Mouse (Mus musculus) brown adipose tissue, adult 24 weeks (tissue): Measurements from ENCODE around the gene Schip1. TPM values are rescaled to one million over a fixed set of nuclear protein-coding genes. Genes with fewer than 3 reads are reported as not detected.

Experiments used
- H3K27ac ChIP-seq: fragments of 200-500 bp; replicated peaks from 2 replicates; pipeline ENCODE4 v1.5.1; 2012; ENCODE audit warnings: low read depth, mild to moderate bottlenecking, low read length
- H3K4me1 ChIP-seq: fragments of 200-500 bp; 2 replicates; pipeline ENCODE4 v1.6.1; 2012; ENCODE audit warnings: low read length, mixed read lengths; ENCODE audit not compliant: control insufficient read depth, insufficient read depth, insufficient read length
- H3K4me3 ChIP-seq: fragments of 200-500 bp; 2 replicates; pipeline ENCODE4 v1.5.1; 2012; ENCODE audit warnings: low read depth, mild to moderate bottlenecking, low read length, moderate library complexity; ENCODE audit not compliant: insufficient read depth
- polyA plus RNA-seq: library from polyadenylated mRNA; stranded (reverse); fragments of >200 nt; gene quantifications from 2 replicates; pipeline ENCODE4 v1.2.4, GENCODE M21; 2012; ENCODE audit not compliant: missing spikeins, insufficient read depth, insufficient read length

Gene Schip1
- polyA plus RNA-seq, 1 experiment, result 6.5 TPM

DNA sequence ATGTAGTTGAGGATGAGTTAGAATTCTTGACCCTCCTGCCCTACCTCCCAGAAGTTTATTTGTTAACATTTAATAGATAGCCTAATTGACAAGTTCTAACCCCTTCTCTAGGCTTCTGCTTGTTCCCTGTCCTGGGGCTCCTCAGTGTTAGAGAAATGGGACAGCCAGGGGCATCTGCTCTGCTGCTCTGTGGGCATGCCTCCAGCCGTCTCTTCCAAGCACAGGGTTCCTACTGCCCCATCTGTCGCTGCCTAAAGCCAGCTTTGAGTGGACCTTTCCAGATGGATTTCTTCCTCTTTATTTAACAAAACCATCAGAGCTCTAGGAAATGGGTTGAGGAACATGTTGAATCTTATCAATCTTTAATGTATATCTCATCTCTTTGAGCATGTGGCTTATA lies 357.2 kb downstream of the Schip1 start:
- H3K4me3 ChIP-seq, result no peak overlapping the region
- no peaks in the 10 kb centered on the region for H3K4me1 ChIP-seq
- no peak overlapping the region for H3K27ac ChIP-seq

DNA sequence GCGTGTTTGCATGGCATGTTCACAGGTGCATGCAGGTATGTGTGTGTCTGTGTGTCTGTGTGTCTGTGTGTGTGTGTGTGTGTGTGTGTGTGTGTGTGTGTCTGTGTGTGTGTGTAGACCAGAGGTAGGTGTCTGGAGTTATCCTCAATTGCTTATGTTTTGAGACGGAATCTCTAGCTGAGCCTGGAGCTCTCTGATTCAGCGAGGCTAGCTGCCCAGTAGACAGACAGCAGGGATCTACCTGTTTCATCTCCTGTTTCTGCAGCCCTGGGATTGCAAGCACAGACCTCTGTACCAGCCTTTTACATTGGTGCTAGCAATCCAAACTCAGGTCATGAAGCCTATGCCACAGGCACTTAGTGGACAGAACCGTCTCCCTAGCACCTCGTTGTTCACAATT lies 363.5 kb downstream of the Schip1 start:
- no peak overlapping the region for H3K4me3 ChIP-seq

DNA sequence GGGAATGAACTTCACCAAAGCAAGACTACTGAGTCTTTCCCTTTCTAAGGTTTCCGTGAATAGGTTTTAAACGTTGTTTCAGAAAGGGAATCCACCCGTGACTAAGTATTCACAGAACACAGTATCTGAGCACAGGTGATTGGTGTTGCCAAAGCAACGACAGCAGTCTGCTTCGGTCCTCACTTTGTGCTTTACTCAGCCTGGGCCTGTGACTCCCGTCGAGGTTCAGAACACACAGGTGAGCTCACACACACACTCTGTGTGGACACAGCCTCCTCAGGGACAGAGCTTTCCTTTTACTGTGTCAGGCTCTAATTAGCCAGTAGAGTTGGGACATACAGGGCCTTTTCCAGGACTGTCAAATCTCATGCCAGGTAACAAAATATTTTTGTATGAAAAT lies 369.8 kb downstream of the Schip1 start:
- Histone ChIP-seq H3K4me3 (no peak overlapping the region), H3K4me1 (peaks cover 5% of the 10 kb centered on the region; the same call in 1 of the 2 replicates), H3K27ac (no peak overlapping the region)

More for the DNA sequence above, 363.5 kb downstream of the Schip1 start:
- H3K27ac ChIP-seq, result no peak overlapping the region
- peaks cover 5% of the 10 kb centered on the region; the same call in 1 of the 2 replicates for H3K4me1 ChIP-seq

DNA sequence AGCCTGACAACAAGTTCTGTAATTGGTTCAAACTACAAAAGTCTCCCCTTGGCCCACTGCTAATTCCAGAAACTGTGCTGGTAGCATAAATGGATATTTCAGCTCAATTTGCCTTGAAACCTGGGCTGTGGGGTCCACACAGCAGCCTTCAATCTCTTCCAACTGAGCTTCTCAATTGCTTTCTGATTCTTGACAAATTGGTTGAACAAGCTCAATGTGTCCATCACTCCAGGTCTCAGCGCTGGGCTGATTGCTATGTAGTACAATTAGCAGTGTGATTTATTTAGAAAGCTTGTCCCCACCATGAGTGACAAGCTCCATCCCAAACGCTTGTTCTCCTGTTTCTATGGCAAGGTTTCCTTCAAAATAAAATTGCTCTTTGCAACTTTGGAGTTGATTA lies 370.3 kb downstream of the Schip1 start:
- peaks cover 5% of the 10 kb centered on the region; the same call in 1 of the 2 replicates for H3K4me1 ChIP-seq
- no peak overlapping the region for H3K4me3 ChIP-seq
- H3K27ac ChIP-seq, result no peak overlapping the region

DNA sequence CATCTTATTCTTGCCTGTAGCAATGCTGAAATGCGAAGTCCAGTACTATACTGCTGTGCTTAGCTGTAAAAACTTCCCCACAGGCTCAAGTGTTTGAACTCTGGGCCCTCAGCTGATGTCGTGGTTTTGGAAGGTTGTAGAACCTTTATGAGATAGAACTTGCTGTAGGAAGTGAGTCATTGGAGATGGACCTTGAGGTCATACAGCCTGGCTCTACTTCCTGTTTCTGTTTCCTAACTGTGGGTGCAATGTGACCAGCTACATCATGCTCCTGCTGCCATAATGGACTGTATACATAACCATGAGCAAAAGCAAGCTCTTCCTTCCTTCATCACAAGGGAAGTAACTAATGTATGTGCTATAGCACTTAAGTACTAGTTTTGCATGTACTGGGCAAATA lies 383.9 kb downstream of the Schip1 start:
- no peak overlapping the region for H3K27ac ChIP-seq
- H3K4me3 ChIP-seq, result no peak overlapping the region
- H3K4me1 ChIP-seq, result no peaks in the 10 kb centered on the region

DNA sequence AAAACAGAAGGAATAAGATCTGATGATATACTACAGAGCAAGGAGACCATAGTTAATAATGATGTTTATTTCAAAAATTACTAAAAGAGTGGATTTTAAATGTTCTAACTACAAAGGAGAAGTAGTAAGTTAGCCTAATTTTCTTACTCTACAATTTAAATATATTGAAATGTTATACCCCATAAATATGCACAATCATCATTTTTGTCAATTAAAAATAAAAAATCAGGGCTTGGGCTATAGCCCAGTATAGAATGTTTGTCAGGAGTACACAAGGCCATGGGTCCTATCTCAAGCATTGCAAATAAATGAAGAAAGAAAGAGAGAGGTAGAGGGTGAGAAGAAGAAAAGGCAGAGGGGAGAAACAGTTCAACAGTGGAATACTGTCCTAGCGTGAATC lies 387.0 kb downstream of the Schip1 start:
- H3K4me3 ChIP-seq, result no peak overlapping the region
- H3K4me1 ChIP-seq, result no peaks in the 10 kb centered on the region
- no peak overlapping the region for H3K27ac ChIP-seq

DNA sequence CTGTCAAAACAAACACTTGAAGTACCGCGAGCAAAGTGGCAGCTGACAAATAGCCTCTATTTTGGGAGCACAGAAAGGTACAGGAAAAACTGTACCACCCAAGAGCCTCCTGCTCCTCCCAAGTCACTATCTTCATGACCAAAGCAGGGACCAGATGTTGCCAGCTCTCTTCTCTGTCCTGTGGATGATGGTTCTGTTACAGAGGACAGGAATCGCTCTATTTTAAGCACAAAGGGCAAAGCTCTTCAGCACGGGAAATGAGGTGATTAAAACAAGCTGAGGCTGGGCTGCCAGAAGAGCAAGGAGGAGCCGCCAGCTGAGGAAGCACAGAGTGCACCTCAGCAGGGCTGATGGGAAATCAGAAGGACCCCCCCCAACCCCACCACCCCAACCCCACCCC lies 388.7 kb downstream of the Schip1 start:
- Histone ChIP-seq H3K27ac (peak overlapping the region; percentile 48; the same call in 1 of the 2 replicates), H3K4me3 (no peak overlapping the region), H3K4me1 (no peaks in the 10 kb centered on the region)

DNA sequence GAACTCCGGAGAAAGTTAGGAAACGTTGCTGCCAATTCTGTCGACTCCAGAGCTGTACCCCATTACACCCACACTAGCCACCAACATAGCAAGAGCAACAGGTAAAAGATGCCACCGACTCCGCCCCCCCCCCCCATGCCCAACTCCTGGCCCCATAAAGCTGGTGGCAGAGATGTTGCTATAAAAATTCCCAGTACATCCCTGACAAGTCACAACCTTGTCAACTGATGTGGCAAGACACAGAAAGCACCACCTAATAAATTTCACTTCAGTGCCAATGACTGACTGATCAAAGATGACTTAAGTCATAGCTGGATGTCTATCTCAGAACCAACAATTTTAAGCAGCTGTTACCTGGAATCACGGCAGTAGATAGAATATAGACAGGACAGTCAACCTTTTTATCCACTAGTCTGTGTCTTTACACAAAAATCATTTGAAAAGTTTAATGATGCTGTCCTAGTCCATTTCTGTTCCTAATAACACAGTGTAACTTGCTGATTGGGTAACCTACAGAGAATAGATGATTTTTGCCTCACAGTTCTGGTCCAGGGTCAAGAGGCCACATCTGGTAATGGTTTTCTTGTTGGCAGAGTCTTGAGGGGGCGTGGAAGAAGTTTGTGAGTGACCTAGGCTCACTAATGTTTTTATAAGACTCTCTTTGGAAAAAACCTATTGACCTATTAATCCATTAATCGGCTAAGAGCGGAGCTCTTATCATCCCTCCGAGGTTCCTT lies 389.3 kb downstream of the Schip1 start:
- no peak overlapping the region for H3K27ac ChIP-seq
- no peak overlapping the region for H3K4me3 ChIP-seq
- H3K4me1 ChIP-seq, result no peaks in the 10 kb centered on the region

DNA sequence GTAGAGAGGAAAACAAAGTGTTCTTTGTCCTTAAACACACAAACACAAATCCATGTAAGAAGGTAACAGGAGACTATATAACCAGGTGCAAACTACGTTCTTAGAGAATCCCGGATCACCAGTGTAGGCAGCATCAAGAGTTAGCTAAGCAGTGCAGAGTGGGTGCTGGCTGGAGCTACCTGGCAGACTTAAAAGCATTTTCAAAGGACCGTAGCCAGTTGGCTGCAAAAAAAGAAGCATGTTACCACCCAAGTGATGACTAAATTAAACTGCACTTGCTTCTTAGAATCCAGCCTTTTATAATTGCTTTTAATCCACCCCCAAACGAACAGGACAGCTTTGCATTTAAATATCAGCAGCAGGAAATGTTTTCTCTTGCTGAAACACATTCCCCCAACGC lies 402.0 kb downstream of the Schip1 start:
- Histone ChIP-seq H3K27ac (no peak overlapping the region), H3K4me3 (no peak overlapping the region), H3K4me1 (no peaks in the 10 kb centered on the region)

DNA sequence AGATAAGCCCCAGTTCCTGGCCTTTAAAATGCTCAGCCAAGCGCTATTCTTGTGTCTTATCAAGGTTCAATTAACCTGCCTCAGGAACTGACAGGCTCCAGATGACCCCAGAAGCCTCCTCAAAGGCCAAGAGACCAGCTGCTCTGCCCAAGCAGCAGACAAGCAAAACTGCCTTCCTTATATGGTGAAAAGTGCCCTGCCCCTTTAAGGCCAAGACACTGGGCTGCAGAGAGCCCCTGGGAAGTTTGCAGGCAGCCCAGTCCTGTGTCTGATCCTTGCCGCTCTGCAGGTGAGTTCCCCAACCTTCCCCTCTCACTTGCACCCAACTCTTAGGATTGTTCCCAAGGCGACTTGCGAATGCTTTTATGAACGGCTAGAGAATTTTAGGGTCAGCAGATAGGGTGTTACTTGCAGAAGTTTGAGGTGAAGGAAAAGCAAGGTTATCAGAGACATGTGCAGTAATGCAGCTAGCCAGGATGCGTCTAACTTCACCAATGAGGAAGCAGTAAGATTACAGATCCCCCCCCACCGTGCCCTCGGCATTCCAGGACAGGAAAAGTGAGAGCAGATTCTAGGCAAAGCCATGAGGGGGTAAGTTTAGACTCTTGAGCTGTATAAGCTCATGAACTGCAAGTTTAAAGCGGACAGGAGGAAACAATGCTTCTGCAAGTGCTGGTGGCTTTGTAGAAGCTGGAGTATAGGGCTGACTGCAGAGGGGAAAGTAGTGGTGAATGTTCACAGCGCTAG lies 403.5 kb downstream of the Schip1 start:
- H3K4me1 ChIP-seq, result no peaks in the 10 kb centered on the region
- H3K4me3 ChIP-seq, result peak overlapping the region; percentile 51
- H3K27ac ChIP-seq, result no peak overlapping the region

DNA sequence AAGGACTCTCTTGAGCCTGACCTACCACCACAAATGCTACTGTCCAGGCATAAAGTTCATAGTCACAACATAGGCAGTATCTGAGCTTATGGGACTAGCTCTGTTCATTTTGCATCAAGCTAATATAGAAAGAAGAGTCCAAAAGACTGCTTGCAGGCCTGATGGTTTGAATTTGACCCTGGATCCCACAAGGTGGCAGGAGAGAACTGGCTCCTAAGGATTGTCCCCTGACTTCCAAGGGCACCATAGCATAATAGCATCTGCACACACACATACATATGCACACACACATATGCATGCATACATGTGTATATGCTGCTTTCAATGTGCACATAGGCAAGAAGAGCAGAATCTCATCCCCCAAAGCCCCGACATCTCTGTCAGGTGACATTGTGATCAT lies 405.0 kb downstream of the Schip1 start:
- no peaks in the 10 kb centered on the region for H3K4me1 ChIP-seq
- no peak overlapping the region for H3K4me3 ChIP-seq
- H3K27ac ChIP-seq, result no peak overlapping the region

DNA sequence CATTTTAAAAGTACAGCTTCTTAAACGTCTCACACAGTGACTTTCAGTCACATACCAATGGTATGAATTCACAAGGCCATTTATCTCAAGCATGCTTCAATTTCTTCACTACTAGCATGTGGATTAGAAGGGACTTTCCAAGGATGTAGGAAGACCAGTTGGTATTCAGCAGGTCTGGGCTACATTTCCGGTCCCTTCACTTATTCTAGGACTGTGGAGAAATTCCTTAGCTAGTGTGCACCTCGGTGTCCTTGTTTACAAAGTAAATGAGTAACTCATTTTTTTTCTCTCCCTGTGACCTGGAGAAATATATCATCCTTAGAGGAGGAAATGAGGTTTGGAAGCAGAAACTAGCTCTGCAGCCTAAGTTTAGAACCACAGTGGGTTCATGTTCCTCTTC lies 405.5 kb downstream of the Schip1 start:
- Histone ChIP-seq H3K4me3 (no peak overlapping the region), H3K27ac (no peak overlapping the region)

DNA sequence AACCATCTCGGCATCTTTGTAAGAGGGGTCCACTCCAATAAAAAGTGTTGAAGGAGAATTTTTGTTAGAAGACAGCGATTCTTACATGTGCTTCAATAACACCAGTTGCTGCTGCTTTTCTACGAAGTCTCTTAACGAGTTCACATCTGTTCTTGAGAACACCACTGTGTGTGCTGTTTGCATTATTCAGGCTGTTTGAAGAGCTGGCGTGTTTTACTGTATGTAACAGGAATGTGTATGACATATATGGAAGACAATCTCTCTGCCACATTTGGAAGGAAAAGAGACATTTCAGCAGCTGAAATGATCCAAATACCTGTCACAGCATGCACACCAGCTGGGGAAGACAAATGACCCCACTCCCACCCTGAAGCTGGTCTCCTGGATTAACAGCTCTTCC lies 406.0 kb downstream of the Schip1 start:
- no peak overlapping the region for H3K27ac ChIP-seq
- no peaks in the 10 kb centered on the region for H3K4me1 ChIP-seq
- H3K4me3 ChIP-seq, result no peak overlapping the region

More for the DNA sequence above, 405.5 kb downstream of the Schip1 start:
- no peaks in the 10 kb centered on the region for H3K4me1 ChIP-seq

DNA sequence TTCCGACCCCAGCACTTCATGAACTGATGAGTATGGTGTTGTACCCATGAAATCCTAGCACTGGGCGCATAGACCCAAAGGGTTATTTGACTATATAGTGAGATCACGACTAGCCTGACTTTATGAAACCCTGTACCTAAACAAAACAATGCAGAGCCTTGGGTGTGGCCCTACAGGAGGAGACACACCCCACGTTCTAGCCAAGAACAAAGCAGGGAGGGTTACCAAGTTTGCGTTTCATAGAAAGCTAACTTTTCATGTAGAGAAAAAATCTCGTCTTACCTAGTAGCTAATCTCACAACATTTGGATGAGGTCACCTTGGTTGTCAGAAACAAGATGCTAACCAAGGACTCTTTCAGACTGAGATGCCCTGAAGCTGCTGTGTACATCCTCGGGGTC lies 411.7 kb downstream of the Schip1 start:
- H3K4me1 ChIP-seq, result no peaks in the 10 kb centered on the region
- no peak overlapping the region for H3K27ac ChIP-seq
- H3K4me3 ChIP-seq, result no peak overlapping the region

DNA sequence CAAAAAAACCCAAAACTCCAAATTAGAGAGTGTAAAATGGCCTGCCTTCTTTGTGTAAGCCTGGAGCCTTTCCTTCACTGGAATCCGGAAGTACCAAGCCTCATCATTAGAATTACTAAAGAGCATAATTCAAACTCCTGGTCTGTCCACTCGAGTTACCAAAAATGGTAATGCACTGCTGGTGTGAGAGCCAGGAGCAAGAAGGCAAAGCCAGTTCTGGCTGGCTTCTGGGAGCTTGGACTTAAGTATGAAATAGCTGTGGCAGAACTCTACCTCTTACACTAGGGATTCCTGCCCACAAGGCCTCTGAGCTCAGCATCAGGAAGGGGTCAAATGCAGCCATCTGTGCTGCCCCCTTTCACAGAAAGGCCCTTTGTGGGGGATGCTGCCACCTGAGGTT lies 412.9 kb downstream of the Schip1 start:
- H3K27ac ChIP-seq, result no peak overlapping the region

DNA sequence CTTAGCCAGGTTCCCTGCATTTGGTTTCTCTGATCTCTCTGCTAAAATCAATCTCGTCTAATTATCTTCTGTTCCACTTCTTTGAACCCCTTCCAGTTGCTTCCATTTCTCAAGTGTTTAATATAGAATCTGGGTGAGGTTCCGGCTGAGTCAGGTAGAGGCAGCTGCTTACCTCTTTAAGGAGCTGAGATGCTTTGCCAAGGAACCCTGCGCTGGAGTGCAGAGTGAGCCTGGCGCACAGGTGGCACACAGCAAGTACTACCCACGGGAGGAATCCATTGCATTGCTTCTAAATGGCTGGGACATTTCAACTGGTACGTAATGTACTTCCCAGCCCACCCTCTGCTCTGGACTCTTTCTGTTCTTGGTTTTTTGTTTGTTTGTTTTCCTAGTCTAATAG lies 414.7 kb downstream of the Schip1 start:
- H3K4me1 ChIP-seq, result no peaks in the 10 kb centered on the region
- H3K27ac ChIP-seq, result no peak overlapping the region
- no peak overlapping the region for H3K4me3 ChIP-seq

More for the DNA sequence above, 412.9 kb downstream of the Schip1 start:
- no peak overlapping the region for H3K4me3 ChIP-seq
- H3K4me1 ChIP-seq, result no peaks in the 10 kb centered on the region
